Mouse (Mus musculus): ENCODE measurements at regions not wholly inside any gene's neighbourhood (a gene's known extent, or its start where the extent isn't known, plus 50 kb on each side); places are given as distances from the start of the nearest gene placed in this dataset.

DNA sequence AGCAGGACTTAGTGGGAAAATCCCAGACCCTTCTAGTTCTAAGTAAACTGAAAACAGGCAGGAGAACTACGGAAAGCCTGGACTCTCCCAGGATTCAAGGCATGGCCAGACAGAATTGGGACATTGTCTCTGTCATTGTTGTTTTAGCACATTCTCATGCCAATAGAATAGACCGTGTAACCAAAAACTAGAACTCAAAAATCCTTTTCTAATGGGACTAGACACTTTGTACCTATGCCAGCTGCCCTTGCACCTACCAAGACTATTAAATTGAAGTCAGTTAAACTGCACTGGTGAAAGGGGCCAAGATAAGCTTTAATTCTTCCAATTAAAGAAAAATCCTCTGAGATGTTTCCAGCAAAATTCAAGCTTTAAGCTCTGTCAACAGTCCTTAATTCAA is 189.8 kb downstream of the Pfkfb3 start:
- DNase-seq = no peak
- intact Hi-C loops (cut with DNase I) = no loop called here

- DNase-seq = no peak
- intact Hi-C loops (cut with DNase I) = no loop called here
Measured at GRCm38 (mm10) chr2:11363061-11363464, 190.8 kb downstream of the Pfkfb3 start.

DNA sequence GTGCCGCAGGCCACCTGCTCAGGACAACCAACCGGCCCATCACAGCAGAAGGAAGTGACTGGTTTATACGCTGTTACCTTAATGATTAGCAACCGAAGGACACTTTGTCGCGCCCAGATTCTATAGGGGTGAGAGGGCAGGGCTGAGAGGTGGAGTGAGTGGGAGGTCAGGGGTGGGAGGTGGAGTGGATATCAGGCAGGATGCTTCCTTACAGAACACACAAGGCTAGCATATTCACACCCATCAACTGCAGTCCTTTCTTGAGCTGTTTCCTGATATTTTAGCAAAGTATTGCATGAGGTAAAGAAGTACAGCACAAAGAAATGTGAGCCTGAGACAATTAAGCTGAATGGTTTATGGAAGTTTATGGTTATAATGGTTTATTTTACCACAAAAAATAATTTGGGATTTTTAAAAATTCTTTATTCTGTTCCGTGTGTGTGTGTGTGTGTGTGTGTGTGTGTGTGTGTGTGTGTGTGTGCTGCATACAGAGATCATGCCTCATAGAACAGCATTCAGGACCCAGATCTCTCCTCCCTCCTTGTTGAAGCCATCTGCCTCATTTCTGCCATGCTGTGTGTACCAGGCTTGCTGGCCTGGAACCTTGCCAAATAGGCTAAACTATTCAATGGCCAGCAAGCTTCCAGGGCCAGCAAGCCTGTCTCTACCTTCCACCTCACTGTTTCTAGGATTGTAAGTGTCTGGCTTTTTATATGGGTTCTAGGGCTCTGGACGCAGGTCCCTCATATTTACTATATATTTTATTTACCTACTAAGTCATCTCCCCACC is 190.5 kb downstream of the Prkcq start:
- intact Hi-C loops (cut with DNase I) = no loop called here
- DNase-seq = no peak

- intact Hi-C loops (cut with DNase I) = no loop called here
- no peak for DNase-seq
Measured at GRCm38 (mm10) chr2:11359280-11359679, 187.4 kb downstream of the Prkcq start.

DNA sequence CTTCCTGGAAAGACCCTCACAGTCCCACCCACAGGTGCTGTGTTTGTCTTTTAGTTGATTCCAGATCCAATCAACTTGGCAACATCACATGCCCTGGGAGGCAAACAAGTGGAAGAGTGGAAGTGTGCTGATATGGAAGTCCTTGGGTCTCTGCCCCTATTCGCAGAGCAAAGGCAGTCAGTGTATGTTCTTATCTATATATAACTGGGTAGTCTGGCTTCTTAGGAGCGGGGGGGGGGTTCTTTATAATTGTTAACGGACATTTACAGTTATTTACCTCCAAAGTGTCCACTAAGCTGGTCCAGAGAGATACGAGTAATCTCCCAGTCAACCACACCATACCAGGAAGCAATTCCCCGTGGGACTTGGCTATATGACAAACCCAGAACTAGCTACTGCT is 184.8 kb downstream of the Prkcq start:
- intact Hi-C loops (cut with DNase I) = no loop called here
- DNase-seq = no peak

DNA sequence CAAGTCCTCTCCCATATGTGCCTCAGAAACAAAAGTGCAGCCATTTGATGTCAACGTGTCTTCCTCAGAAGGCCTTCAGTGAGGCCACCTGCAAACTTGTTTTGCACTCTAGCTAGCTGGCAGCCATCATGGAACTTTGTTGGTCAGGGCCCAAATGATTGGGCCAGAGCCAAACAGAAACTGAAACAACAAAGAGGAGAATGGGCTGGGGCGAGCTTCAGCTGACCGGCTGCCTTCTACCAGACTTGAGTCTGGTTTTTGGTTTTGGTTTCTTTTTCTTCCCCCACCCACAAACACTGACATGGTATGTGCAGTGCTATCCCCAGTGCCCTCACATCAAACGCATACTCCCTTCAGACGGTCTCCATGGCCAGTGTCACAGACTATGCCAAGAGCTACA is 183.7 kb downstream of the Prkcq start:
- no peak for DNase-seq
- intact Hi-C loops (cut with DNase I) = no loop called here

Measured in heart, postnatal 10 days (tissue).